Mouse (Mus musculus): ENCODE measurements around the gene C2cd5. TPM values are rescaled to one million over a fixed set of nuclear protein-coding genes. Genes with fewer than 3 reads are reported as not detected.

Gene C2cd5
- total and polyA plus RNA-seq, 3 experiments = 19.1 to 22.3 (median 19.7) TPM

DNA sequence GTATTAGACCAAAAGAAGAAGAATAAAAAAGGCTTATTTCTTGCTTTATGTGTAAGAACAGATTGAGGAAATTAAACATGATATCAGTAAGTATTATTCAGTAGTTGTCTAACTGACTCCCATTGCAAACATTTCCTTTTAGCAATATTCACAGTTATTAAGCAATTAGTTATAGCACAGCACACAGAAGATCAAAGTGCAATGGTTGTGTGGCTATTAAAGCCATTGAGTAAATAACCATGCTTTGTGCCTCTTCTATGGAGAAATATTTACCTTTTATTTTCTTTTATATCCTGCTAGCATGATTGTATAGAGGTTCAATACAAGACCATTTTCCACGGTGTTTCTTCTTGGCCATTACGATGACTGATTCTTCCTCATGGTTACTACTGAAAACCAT lies 33.2 kb upstream of the C2cd5 start:
- TF ChIP-seq CHD2 (IDR thresholded peaks at IDR 0.05; ENCODE audit: low read length) (no peak), TBP (conservative IDR thresholded peaks at IDR 0.05; ENCODE audit: low read depth, low read length) (no peak), BHLHE40 (IDR thresholded peaks at IDR 0.05; ENCODE audit: low read depth, low read length) (no peak), ELF1 (IDR thresholded peaks at IDR 0.05; ENCODE audit: low read depth, low read length) (no peak), HCFC1 (IDR thresholded peaks at IDR 0.05; ENCODE audit: low read depth, low read length) (no peak), IRF4 (IDR thresholded peaks at IDR 0.05; ENCODE audit: low read depth, low read length) (no peak), JUND (conservative IDR thresholded peaks at IDR 0.05; ENCODE audit: low read depth, low read length) (no peak), USF2 (conservative IDR thresholded peaks at IDR 0.05; ENCODE audit: low read depth, low read length) (no peak), SMC3 (IDR thresholded peaks at IDR 0.05; ENCODE audit: low read depth, low read length) (no peak), MAX (IDR thresholded peaks at IDR 0.05; ENCODE audit: low read length) (no peak), NRF1 (IDR thresholded peaks at IDR 0.05; ENCODE audit: low read depth, low read length) (no peak), E2F4 (IDR thresholded peaks at IDR 0.05; ENCODE audit: insufficient replicate concordance, low read depth, low read length) (no peak), SIN3A (IDR thresholded peaks at IDR 0.05; ENCODE audit: low read length) (no peak), POLR2A (IDR thresholded peaks at IDR 0.05; ENCODE audit: low read depth, low read length) (no peak), KAT2A (IDR thresholded peaks at IDR 0.05; ENCODE audit: insufficient replicate concordance, low read length) (no peak), TCF12 (IDR thresholded peaks at IDR 0.05; ENCODE audit: low read depth, low read length) (no peak), USF1 (IDR thresholded peaks at IDR 0.05; ENCODE audit: low read depth, low read length) (no peak)
- in situ Hi-C loops (cut with MboI; ENCODE audit: low pct_ligation_motif_present, low pct_unique_long_range_greater_than_20kb, low sequenced_read_pairs) = no loop called here
- Histone ChIP-seq H3K4me3 (replicated peaks in 1 of 3; ENCODE audit: low read depth in 2 of 3, low read length in 2 of 3, poor library complexity in 1 of 3) (no peak overlapping the region), H3K9me3 (replicated peaks; ENCODE audit: low read length) (peaks cover 3% of the 10 kb centered on the region), H3K27me3 (replicated peaks) (no peaks in the 10 kb centered on the region), H3K4me2 (ENCODE audit: insufficient read depth, low read depth, poor library complexity, severe bottlenecking) (no peak overlapping the region), H3K9ac (ENCODE audit: insufficient read depth, low read depth) (no peak overlapping the region), H3K36me3 (replicated peaks in 1 of 2; ENCODE audit: control insufficient read depth in 1 of 2, insufficient read depth in 1 of 2, low read length in 1 of 2) (no peaks in the 10 kb centered on the region), H3K79me2 (replicated peaks; ENCODE audit: control insufficient read depth, extremely low read depth, insufficient read depth, poor library complexity, severe bottlenecking) (no peaks in the 10 kb centered on the region), H3K27ac (ENCODE audit: insufficient read depth, low read depth) (no peak overlapping the region), H3K4me1 (ENCODE audit: control insufficient read depth in 1 of 2, insufficient read depth in 2 of 2) (peaks cover 3 to 9% of the 10 kb centered on the region in 2 experiments; a peak in 3 of 4 replicates)
- dilution Hi-C loops (cut with MboI; ENCODE audit: extremely low pct_ligation_motif_present, extremely low pct_unique_long_range_greater_than_20kb, low sequenced_read_pairs) = no loop called here
- no peak for DNase-seq (ENCODE audit: extremely low read depth)

GRCm38 (mm10) chr6:143131895-143132652 lies 32.1 kb upstream of the C2cd5 start:
- in situ Hi-C loops (cut with MboI; ENCODE audit: low pct_ligation_motif_present, low pct_unique_long_range_greater_than_20kb, low sequenced_read_pairs) (no loop called here), dilution Hi-C loops (cut with MboI; ENCODE audit: extremely low pct_ligation_motif_present, extremely low pct_unique_long_range_greater_than_20kb, low sequenced_read_pairs) (no loop called here)
- H3K4me1 ChIP-seq (ENCODE audit: control insufficient read depth in 1 of 2, insufficient read depth in 2 of 2) = peaks cover 3 to 9% of the 10 kb centered on the region in 2 experiments; a peak in 3 of 4 replicates
- no peak for TF ChIP-seq JUND (conservative IDR thresholded peaks at IDR 0.05; ENCODE audit: low read depth, low read length)
- no peak for TF ChIP-seq UBTF (IDR thresholded peaks at IDR 0.05; ENCODE audit: low read depth, low read length)
- no peak for TF ChIP-seq HCFC1 (IDR thresholded peaks at IDR 0.05; ENCODE audit: low read depth, low read length)
- TF ChIP-seq ZNF384 (IDR thresholded peaks at IDR 0.05; ENCODE audit: low read depth, low read length) = no peak
- TF ChIP-seq E2F4 (IDR thresholded peaks at IDR 0.05; ENCODE audit: insufficient replicate concordance, low read depth, low read length) = no peak
- TF ChIP-seq PAX5 (IDR thresholded peaks at IDR 0.05; ENCODE audit: low read length) = no peak
- TF ChIP-seq ZC3H11A (IDR thresholded peaks at IDR 0.05; ENCODE audit: low read depth, low read length) = no peak
- TF ChIP-seq USF1 (IDR thresholded peaks at IDR 0.05; ENCODE audit: low read depth, low read length) = no peak
- no peak for TF ChIP-seq MXI1 (IDR thresholded peaks at IDR 0.05; ENCODE audit: low read depth, low read length)
- TF ChIP-seq EP300 (IDR thresholded peaks at IDR 0.05; ENCODE audit: low read length) = no peak
- TF ChIP-seq NELFE (IDR thresholded peaks at IDR 0.05; ENCODE audit: low read depth, low read length) = no peak
- TF ChIP-seq POLR2AphosphoS2 (IDR thresholded peaks at IDR 0.05; ENCODE audit: low read depth, low read length) = no peak
- TF ChIP-seq MYC (IDR thresholded peaks at IDR 0.05; ENCODE audit: low read depth, low read length) = no peak
- no peak for TF ChIP-seq NRF1 (IDR thresholded peaks at IDR 0.05; ENCODE audit: low read depth, low read length)
- no peaks in the 10 kb centered on the region for H3K27me3 ChIP-seq (replicated peaks)
- peaks cover 3% of the 10 kb centered on the region for H3K9me3 ChIP-seq (replicated peaks; ENCODE audit: low read length)
- no peak overlapping the region for H3K4me3 ChIP-seq (replicated peaks in 1 of 3; ENCODE audit: low read depth in 2 of 3, low read length in 2 of 3, poor library complexity in 1 of 3)
- H3K36me3 ChIP-seq (replicated peaks in 1 of 2; ENCODE audit: control insufficient read depth in 1 of 2, insufficient read depth in 1 of 2, low read length in 1 of 2) = no peaks in the 10 kb centered on the region
- no peak overlapping the region for H3K27ac ChIP-seq (ENCODE audit: insufficient read depth, low read depth)
- H3K9ac ChIP-seq (ENCODE audit: insufficient read depth, low read depth) = no peak overlapping the region
- DNase-seq (ENCODE audit: extremely low read depth) = peak; percentile 17
- H3K79me2 ChIP-seq (replicated peaks; ENCODE audit: control insufficient read depth, extremely low read depth, insufficient read depth, poor library complexity, severe bottlenecking) = no peaks in the 10 kb centered on the region
- no peak overlapping the region for H3K4me2 ChIP-seq (ENCODE audit: insufficient read depth, low read depth, poor library complexity, severe bottlenecking)

Measured in CH12.LX (cell line).